Comparison of ENCODE assay signal across 23 mouse cellular contexts in the genomic region with DNA sequence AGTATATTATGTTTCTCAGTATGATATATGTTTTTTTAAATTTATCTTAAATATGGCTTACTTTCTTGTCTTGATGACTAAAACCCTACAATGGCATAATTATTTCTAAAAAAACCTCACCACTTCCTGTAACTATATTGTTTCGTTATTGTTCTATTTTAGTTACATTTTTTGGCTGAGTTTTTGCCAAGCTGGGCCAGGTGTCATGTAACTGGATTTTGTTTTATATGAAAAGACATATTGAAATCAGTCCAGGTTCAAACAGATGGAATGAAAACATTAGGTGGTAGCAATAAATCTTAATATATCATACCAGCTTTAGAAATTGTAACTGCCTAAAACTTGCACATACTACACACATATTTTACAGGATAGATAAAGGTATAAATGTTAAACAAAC.
A peak's percentile ranks its signal among the peaks of the same experiment; 100 is the strongest.
DNase-seq lines count a peak whose midpoint lies in the region; ATAC-seq and TF ChIP-seq lines count a peak whose summit lies in the region.
"Had no signal": no experiment of that assay in that cellular context is flagged by ENCODE, and none has a peak within 500 bp of the region (broad histone marks: within the 10 kb centered on the region; RNA-seq: fewer than 3 reads in every experiment).

No protein-coding gene starts in this region.

- peaks cover 7% of the 10 kb centered on the region; the same call in 1 of the 2 replicates for H3K4me1 ChIP-seq in cerebellum, adult 2 months (ENCODE audit: control insufficient read depth, insufficient read depth, low read length)
- H3K4me1 ChIP-seq: embryonic facial prominence, embryonic 12.5 days; heart, embryonic 10.5 days; intestine, embryonic 15.5 days had no signal

- no peak for ATAC-seq in CD4-positive, CD25-positive, alpha-beta regulatory T cell, adult 4 months
- ATAC-seq: activated CD4-positive, CD25-positive, alpha-beta regulatory T cell, adult 4 months; forebrain, embryonic 16.5 days; intestine, embryonic 15.5 days had no signal

- no peaks in the 10 kb centered on the region for H3K27me3 ChIP-seq in cerebellum, adult 2 months (ENCODE audit: control insufficient read depth, insufficient read depth, low read length)
- H3K27me3 ChIP-seq: embryonic facial prominence, embryonic 12.5 days; forebrain, embryonic 12.5 days; hindbrain, embryonic 12.5 days; intestine, embryonic 15.5 days had no signal

- DNase-seq in A20 (ENCODE audit: low read depth, low spot score): peak; percentile 8
- DNase-seq in brain, adult 2 months (ENCODE audit: low read depth, low spot score): peak; percentile 94
- DNase-seq in cerebellum, adult 2 months: peak; percentile 58 to 90
- DNase-seq in cerebellum, postnatal 10 days: peak; percentile 70 to 82
- DNase-seq in kidney, adult 9 months: no peak
- DNase-seq in thymus, postnatal 10 days (ENCODE audit: low spot score in 2 of 2): no peak
- no peak for DNase-seq in urinary bladder, postnatal 36 days (ENCODE audit: low spot score in 2 of 2)
- DNase-seq: adrenal gland, adult 2 months; adrenal gland, postnatal 25 days; B cell, adult 2 months; gastrocnemius, postnatal 10 days; heart, adult 18-20 months; heart, postnatal 10 days; heart, postnatal 4 days; kidney, adult 18-20 months had no signal

- WGBS in cerebellum, adult 2 months: 9% methylated on average over 1 of the region's 1 CpGs

- H3K4me3 ChIP-seq in cerebellum, adult 2 months (replicated peaks; ENCODE audit: insufficient read depth, low read depth, low read length): no peak overlapping the region
- H3K4me3 ChIP-seq: embryonic facial prominence, embryonic 12.5 days; forebrain, embryonic 12.5 days; heart, embryonic 10.5 days; hindbrain, embryonic 12.5 days; intestine, embryonic 15.5 days had no signal

- no peak for TF ChIP-seq POLR2A in cerebellum, adult 2 months (IDR thresholded peaks at IDR 0.05; ENCODE audit: borderline replicate concordance, insufficient read depth, low read length)

- no peak overlapping the region for H3K27ac ChIP-seq in cerebellum, adult 2 months (ENCODE audit: insufficient read depth, low read length)
- H3K27ac ChIP-seq: embryonic facial prominence, embryonic 12.5 days; forebrain, embryonic 12.5 days; heart, embryonic 10.5 days; hindbrain, embryonic 12.5 days; intestine, embryonic 15.5 days had no signal

- TF ChIP-seq CTCF in cerebellum, adult 2 months (IDR thresholded peaks at IDR 0.05; ENCODE audit: borderline replicate concordance, insufficient read depth, low read depth, low read length): no peak

Comparison
In these comparisons a context has a peak if more than half of its experiments do, and no peak if none do; other contexts are left out.
1. DNase-seq: peak in A20 (single experiment), brain, adult 2 months (single experiment), cerebellum, adult 2 months (2 of 2) and cerebellum, postnatal 10 days (2 of 2); none in kidney, adult 9 months (single experiment), thymus, postnatal 10 days (0 of 2) and urinary bladder, postnatal 36 days (0 of 2).